Mouse (Mus musculus): ENCODE measurements around the gene Stpg4.

Gene Stpg4

GRCm38 (mm10) chr17:87427511-87427910, at the start of gene Stpg4:
Gene Stpg4 (minus strand): TSS chr17:87427741.
- DNase-seq (ENCODE audit: low read depth, low spot score): no peak

- no peak for DNase-seq (ENCODE audit: low read depth, low spot score)
Measured at GRCm38 (mm10) chr17:87475356-87475755, 47.8 kb upstream of the Stpg4 start.

- DNase-seq (ENCODE audit: low read depth, low spot score): no peak
Measured at GRCm38 (mm10) chr17:87474501-87474795, 46.9 kb upstream of the Stpg4 start.

GRCm38 (mm10) chr17:87473736-87474500, 46.4 kb upstream of the Stpg4 start:
- DNase-seq (ENCODE audit: low read depth, low spot score): no peak

- no peak for DNase-seq (ENCODE audit: low read depth, low spot score)
Measured at GRCm38 (mm10) chr17:87473441-87473735, 45.8 kb upstream of the Stpg4 start.

GRCm38 (mm10) chr17:87472879-87473278, 45.3 kb upstream of the Stpg4 start:
- peak; percentile 33 for DNase-seq (ENCODE audit: low read depth, low spot score)

GRCm38 (mm10) chr17:87471661-87472060, 44.1 kb upstream of the Stpg4 start:
- no peak for DNase-seq (ENCODE audit: low read depth, low spot score)

GRCm38 (mm10) chr17:87470797-87471196, 43.3 kb upstream of the Stpg4 start:
- DNase-seq (ENCODE audit: low read depth, low spot score): no peak

- no peak for DNase-seq (ENCODE audit: low read depth, low spot score)
Measured at GRCm38 (mm10) chr17:87470282-87470681, 42.7 kb upstream of the Stpg4 start.

GRCm38 (mm10) chr17:87469428-87469827, 41.9 kb upstream of the Stpg4 start:
- DNase-seq (ENCODE audit: low read depth, low spot score): no peak

GRCm38 (mm10) chr17:87468616-87469015, 41.1 kb upstream of the Stpg4 start:
- no peak for DNase-seq (ENCODE audit: low read depth, low spot score)

- DNase-seq (ENCODE audit: low read depth, low spot score): no peak
Measured at GRCm38 (mm10) chr17:87461499-87461896, 34.0 kb upstream of the Stpg4 start.

GRCm38 (mm10) chr17:87460669-87461498, 33.3 kb upstream of the Stpg4 start:
- no peak for DNase-seq (ENCODE audit: low read depth, low spot score)

- DNase-seq (ENCODE audit: low read depth, low spot score): peak; percentile 62
Measured at GRCm38 (mm10) chr17:87459750-87460668, 32.5 kb upstream of the Stpg4 start.

- peak; percentile 84 for DNase-seq (ENCODE audit: low read depth, low spot score)
Measured at GRCm38 (mm10) chr17:87458911-87459749, 31.6 kb upstream of the Stpg4 start.

- DNase-seq (ENCODE audit: low read depth, low spot score): peak; percentile 45
Measured at GRCm38 (mm10) chr17:87457961-87458360, 30.4 kb upstream of the Stpg4 start.

GRCm38 (mm10) chr17:87454121-87454520, 26.6 kb upstream of the Stpg4 start:
- no peak for DNase-seq (ENCODE audit: low read depth, low spot score)

GRCm38 (mm10) chr17:87453336-87453735, 25.8 kb upstream of the Stpg4 start:
- DNase-seq (ENCODE audit: low read depth, low spot score): no peak

- no peak for DNase-seq (ENCODE audit: low read depth, low spot score)
Measured at GRCm38 (mm10) chr17:87448881-87449280, 21.3 kb upstream of the Stpg4 start.

- no peak for DNase-seq (ENCODE audit: low read depth, low spot score)
Measured at GRCm38 (mm10) chr17:87448339-87448738, 20.8 kb upstream of the Stpg4 start.

GRCm38 (mm10) chr17:87447612-87448200, 20.2 kb upstream of the Stpg4 start:
- DNase-seq (ENCODE audit: low read depth, low spot score): no peak
